Mouse (Mus musculus) hematopoietic stem cell, adult 5-6 weeks (primary cell): ENCODE measurements at regions not wholly inside any gene's neighbourhood (a gene's known extent, or its start where the extent isn't known, plus 50 kb on each side); places are given as distances from the start of the nearest gene placed in this dataset.
"Not testable (repeated sequence)": the region's sequence is repeated elsewhere in the genome, so short reads cannot be mapped to it uniquely, and the experiment has no call there.

Experiments
- ATAC-seq, 2 experiments: fragments of 125-278 bp in 1 of 2; replicated peaks in 1 of 2; 2 replicates each; pipeline ENCODE4 v1.8.0; 2016 to 2017; ENCODE audit warnings: inconsistent platforms in 2 of 2, mild to moderate bottlenecking in 2 of 2, moderate number of reproducible peaks in 2 of 2, low read depth in 1 of 2, moderate TSS enrichment in 1 of 2; ENCODE audit not compliant: low FRiP score in 2 of 2, poor library complexity in 2 of 2, severe bottlenecking in 2 of 2, insufficient read depth in 1 of 2, low TSS enrichment in 1 of 2

DNA sequence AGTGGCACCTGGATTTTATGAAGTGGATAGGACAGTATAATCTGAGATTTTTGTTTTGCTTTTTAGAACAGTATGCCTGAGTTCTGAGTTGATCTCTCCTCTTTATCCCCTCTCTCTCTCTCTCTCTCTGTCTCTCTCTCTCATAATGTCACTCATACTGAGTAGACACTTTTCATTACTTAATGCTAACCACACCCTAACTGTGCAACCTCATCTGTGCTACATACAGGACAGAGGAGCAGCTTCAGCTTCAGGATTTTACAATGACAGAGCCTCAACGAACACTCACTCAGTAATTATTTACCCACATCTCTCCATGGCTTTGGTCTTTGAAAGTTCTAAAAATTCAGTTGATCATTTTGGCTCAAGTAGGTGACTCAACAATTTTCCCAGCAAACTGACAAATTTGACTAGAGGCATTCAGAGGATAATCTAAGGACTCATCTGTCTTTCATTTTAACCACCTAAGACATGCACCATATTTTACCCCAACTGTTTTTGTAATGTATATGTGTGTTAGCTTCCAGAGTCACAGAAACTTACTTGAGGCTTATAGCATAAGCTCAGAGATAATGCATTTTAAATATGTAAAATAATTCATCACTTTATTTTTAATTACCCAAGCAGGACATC, 256.4 kb upstream of the Myo3a start:
- no peak for ATAC-seq

DNA sequence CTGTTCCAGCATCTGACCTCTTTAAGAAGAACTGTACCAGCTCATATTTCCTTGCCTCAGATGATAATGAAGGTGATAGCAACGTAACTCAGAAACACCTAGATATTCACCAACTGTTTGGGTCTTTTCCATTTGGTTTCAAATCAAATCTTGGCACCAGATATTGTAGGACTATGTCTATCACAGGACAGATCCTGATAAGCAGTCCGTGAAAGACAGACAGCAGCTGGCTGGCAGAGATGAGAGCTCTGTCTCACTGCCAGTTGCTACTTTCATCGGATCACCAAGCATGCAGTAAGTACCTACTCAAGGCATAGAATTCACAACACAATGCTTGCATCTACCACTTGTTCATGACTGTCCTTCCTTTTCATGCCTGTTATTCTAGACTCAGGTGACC, 252.7 kb upstream of the Myo3a start:
- ATAC-seq, result no peak

DNA sequence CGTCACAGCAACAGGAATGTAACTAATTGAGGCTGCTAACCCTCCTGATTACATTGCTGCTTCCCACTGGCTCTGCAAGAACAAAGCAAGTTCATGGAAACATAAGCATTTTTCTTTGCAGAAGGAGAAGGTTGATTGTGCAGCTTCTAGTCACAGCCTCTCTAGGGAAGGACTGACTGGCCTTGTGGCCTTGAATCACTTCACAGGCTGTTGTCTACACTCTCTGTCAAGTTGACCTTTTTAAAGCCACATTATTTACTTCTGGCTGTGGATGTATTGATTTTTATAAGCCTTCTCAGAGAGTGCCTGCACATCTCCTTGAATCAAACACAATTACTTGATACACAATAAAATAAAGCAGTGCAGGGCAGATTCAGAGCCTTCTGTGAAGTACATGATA, 251.8 kb upstream of the Myo3a start:
- ATAC-seq, result no peak

GRCm38 (mm10) chr2:21976337-21976736, 251.0 kb upstream of the Myo3a start:
- ATAC-seq, result peak in 1 of 2 experiments; percentile 32; a peak in 1 of 4 replicates

GRCm38 (mm10) chr2:21976831-21977230, 250.5 kb upstream of the Myo3a start:
- no peak for ATAC-seq

GRCm38 (mm10) chr2:21980177-21980576, 247.1 kb upstream of the Myo3a start:
- ATAC-seq, result no peak

GRCm38 (mm10) chr2:22024438-22024837, 202.9 kb upstream of the Myo3a start:
- ATAC-seq, result no peak

DNA sequence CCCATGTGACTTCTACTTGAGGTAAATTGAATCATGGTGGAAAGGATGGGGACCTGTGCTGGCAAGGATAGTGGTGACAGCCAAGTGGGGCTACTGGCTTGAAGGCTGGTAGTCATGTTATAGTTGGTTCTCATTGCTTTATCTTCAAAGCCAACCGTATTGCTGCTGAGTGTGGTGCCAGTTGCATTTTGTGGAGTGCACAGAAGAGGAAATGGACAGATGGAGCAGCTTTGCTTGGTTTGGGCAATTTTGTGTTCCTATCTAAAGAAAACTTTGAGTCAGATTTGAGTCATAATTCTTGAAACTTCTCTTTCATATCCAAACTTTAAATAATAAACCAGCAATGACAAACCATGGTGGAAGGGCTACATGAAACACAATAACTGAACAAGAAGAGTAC, 200.5 kb upstream of the Myo3a start:
- no peak for ATAC-seq

DNA sequence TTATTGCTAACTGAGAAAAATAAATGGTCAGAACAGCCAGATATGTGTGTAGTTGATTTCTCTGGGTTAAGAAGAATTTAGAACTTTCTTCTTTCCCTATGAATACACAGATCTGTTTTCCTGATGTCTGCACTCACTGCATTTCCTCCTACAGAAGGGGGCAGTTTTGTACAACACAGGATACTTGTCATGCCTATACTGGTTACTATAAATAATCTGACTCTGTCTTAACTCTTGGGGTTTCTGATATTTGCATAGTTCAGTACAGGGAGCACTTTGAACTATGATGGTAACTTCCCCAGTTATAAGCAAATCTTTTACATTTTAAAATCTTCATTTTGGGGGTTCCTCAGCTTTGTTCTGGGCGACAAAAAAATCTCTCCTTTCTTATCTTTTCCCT, 198.7 kb upstream of the Myo3a start:
- ATAC-seq, result no peak

- ATAC-seq, result no peak
These were observed 198.1 kb upstream of the Myo3a start for GRCm38 (mm10) chr2:22029022-22029803.

- no peak for ATAC-seq
These were observed 197.5 kb upstream of the Myo3a start for GRCm38 (mm10) chr2:22029804-22030194.

DNA sequence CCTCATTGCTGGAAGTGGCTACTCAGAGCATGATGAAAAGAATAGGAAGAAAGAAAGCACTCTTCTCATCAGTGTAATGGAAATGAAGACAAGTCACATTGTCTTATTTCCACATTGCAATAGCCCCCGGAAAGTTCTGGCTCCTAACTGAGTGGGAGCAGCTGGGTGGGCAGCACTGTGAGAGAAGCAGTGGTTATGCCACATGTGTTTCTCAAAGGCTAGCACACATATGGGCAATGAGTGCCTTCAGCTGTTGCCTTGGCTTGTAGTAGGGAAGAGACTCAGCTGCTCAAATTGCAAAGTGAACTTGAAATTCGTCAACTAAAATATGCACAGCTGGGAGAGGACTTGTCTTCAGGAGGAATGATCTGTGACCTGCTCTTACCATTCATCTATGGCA, 190.5 kb upstream of the Myo3a start:
- no peak for ATAC-seq

- no peak for ATAC-seq
These were observed 188.5 kb upstream of the Myo3a start for GRCm38 (mm10) chr2:22038780-22039179.

DNA sequence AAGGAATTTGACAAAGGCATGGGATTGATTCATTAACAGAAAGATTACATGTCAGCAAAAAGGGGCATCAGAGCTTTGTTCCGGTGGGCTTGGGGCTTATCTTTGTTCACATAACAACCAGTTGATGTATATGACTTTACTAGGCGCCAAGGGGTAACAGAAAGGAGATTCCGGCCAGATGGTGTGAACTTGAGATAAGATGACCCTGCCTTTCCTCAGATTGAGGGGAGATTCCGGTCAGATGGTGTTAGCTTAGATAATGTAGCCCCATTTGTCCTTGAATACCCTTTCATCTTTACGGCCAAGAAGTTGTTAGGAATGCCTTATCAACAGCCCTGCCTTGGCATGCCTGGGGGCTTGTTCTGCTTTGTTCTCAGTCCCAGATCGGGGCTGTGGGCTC, 183.4 kb upstream of the Myo3a start:
- not testable (repeated sequence) for ATAC-seq

DNA sequence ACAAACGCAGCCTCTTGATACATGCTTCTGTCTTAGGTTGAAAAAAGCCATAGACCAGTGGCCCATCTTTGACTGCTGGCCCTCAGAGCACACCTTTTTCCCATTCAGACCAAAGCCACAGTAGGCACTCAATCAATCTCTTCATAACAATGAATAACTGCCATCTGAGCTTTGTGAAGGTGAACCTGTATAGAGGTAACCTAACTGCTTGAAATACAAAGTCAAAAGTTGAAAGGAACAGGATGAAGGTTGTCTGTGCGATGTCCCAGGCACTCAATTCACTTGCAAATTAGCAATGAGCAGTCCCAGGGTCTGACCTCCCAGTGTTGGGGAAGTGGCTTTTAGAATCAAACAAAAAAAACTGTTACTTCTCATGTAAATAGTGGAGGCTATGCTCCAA, 182.4 kb upstream of the Myo3a start:
- ATAC-seq, result no peak

DNA sequence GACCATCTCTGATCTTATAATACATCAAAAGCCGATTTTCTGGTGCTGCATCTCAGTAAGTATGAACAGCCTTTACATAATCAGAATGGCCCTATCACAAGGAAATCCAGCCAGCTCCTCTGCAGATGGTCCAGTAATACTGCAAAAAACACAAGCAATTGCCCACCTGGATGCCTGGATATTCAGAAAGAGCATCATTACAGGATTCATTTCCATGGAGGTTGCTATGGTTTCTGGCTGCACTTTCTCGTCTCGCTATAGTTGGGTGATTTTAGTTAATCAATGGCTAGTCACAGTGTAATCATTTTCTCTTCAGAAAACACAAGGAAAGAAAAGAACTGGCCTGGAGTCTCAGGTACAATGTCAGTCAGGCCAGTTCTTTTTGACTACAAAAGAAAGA, 179.8 kb upstream of the Myo3a start:
- no peak for ATAC-seq

DNA sequence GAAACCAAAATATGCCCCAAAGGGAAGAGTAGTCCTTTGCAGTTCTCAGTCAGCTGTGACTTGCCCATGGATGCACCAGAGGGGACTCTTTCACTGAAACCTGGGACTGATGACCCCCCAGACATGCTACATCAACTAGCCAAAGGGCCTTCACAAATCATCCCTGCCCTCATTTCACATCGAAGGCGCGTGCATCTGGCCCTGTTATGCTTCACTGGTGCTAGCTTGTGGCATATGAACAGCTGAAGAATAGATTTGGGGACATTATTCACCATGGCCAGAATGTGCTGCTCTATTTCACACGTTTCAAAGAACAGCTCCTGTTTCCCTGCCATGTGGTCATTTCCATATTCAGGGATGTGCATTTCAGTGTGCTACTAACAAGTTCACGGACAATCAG, 160.8 kb upstream of the Myo3a start:
- ATAC-seq, result no peak

DNA sequence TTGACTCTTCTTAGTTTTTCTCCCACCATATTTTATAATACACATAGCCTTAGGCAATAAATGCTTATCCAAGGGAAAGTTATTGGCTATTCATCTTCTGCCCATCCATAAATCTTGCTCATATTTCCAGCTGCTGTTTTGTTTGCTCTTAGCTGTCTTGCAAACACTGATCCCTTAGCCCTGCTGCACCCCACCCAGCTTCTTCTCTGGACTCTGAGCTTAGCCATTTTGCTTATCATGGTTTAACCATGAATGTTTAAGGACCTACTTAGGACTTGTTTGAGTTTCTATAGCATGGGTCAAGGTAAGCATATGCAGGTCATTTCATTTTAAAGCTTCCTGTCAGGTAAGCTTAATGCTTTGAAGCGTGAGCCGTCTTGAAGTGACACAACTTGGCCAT, 130.5 kb upstream of the Myo3a start:
- no peak for ATAC-seq

GRCm38 (mm10) chr2:22105150-22105549, 122.2 kb upstream of the Myo3a start:
- ATAC-seq, result no peak
